Mouse (Mus musculus) lung, embryonic 14.5 days (tissue): ENCODE results near the gene Tns3. TPM values are rescaled to one million over a fixed set of nuclear protein-coding genes. Genes with fewer than 3 reads are reported as not detected.

Experiments
- ATAC-seq: fragments of 200-750 bp; cut with Nextera tagmentation; 2 replicates; pipeline ENCODE4 v1.8.0; 2017; ENCODE audit warnings: mild to moderate bottlenecking, moderate TSS enrichment, moderate library complexity; ENCODE audit not compliant: insufficient read depth
- DNase-seq: peaks from one replicate; pipeline ENCODE4 v3.0.0-alpha.2; 2015
- H3K27ac ChIP-seq: fragments of 300-500 bp; sonication (generic); 2 replicates; pipeline ENCODE4 v1.5.1; 2014; ENCODE audit warnings: low read depth, mild to moderate bottlenecking, moderate library complexity
- H3K27me3 ChIP-seq: fragments of 300-500 bp; sonication (generic); 2 replicates; pipeline ENCODE4 v1.6.1; 2014; ENCODE audit warnings: low read length, control low read depth; ENCODE audit not compliant: insufficient read depth
- H3K36me3 ChIP-seq: fragments of 300-500 bp; sonication (generic); 2 replicates; pipeline ENCODE4 v1.6.1; 2014; ENCODE audit warnings: control low read depth; ENCODE audit not compliant: insufficient read depth
- H3K4me1 ChIP-seq: fragments of 300-500 bp; sonication (generic); 2 replicates; pipeline ENCODE4 v1.6.1; 2014; ENCODE audit warnings: antibody characterized with exemption, control low read depth; ENCODE audit not compliant: insufficient read depth
- H3K4me2 ChIP-seq: fragments of 300-500 bp; sonication (generic); 2 replicates; pipeline ENCODE4 v1.6.1; 2014; ENCODE audit warnings: mild to moderate bottlenecking
- H3K4me3 ChIP-seq: fragments of 300-500 bp; sonication (generic); 2 replicates; pipeline ENCODE4 v1.5.1; 2014; ENCODE audit warnings: low read depth, low read length
- H3K9ac ChIP-seq: fragments of 300-500 bp; sonication (generic); 2 replicates; pipeline ENCODE4 v1.6.1; 2014
- H3K9me3 ChIP-seq: fragments of 300-500 bp; sonication (generic); 2 replicates; pipeline ENCODE4 v1.6.1; 2016; ENCODE audit warnings: low read depth, low read length, control low read depth
- CTCF ChIP-seq: IDR thresholded peaks from 2 replicates; pipeline ENCODE4 v1.5.1; 2016; ENCODE audit warnings: antibody characterized with exemption, low read depth
- WGBS: fragments of 180-500 bp; shearing (Covaris S2); extraction: QIAGEN DNeasy Blood & Tissue Kit; methylation state at CpG from one replicate; pipeline ENCODE4 v1.1.7; 2014; 5-methylcytosine and 5-hydroxymethylcytosine counted together
- polyA plus RNA-seq: library from polyadenylated mRNA; unstranded; fragments of >200 nt; fragmentation: Nextera tagmentation; extraction: Ambion mirVana; gene quantifications from 2 replicates; pipeline ENCODE4 v1.2.1, GENCODE M21; 2014

The Tns3 gene
- polyA plus RNA-seq, 1 experiment from 2014 or later: 41.0 TPM

- no peak overlapping the region for H3K4me2 ChIP-seq
- no peak overlapping the region for H3K4me3 ChIP-seq
- H3K9me3 ChIP-seq: no peaks in the 10 kb centered on the region
- no peaks in the 10 kb centered on the region for H3K27me3 ChIP-seq
- DNase-seq (no peak), ATAC-seq (no peak)
- no peak overlapping the region for H3K9ac ChIP-seq
- no peak overlapping the region for H3K27ac ChIP-seq
- WGBS: 82% methylated on average over 3 of the region's 3 CpGs
- TF ChIP-seq CTCF: no peak
- peaks cover 10% of the 10 kb centered on the region for H3K4me1 ChIP-seq
- H3K36me3 ChIP-seq: peaks cover 5% of the 10 kb centered on the region; the same call in 1 of the 2 replicates
These were observed 28.6 kb downstream of the Tns3 start for GRCm38 (mm10) chr11:8635778-8636177.

- Histone ChIP-seq H3K4me1 (peaks cover 5% of the 10 kb centered on the region), H3K36me3 (peaks cover 5% of the 10 kb centered on the region; the same call in 1 of the 2 replicates), H3K27ac (no peak overlapping the region), H3K4me3 (no peak overlapping the region), H3K4me2 (no peak overlapping the region), H3K9ac (no peak overlapping the region), H3K27me3 (no peaks in the 10 kb centered on the region), H3K9me3 (no peaks in the 10 kb centered on the region)
- ATAC-seq (no peak), DNase-seq (no peak)
- TF ChIP-seq CTCF: no peak
- 68% methylated on average over 7 of the region's 7 CpGs for WGBS
These were observed 29.5 kb downstream of the Tns3 start for GRCm38 (mm10) chr11:8634728-8635410.

GRCm38 (mm10) chr11:8632163-8632562 lies 32.2 kb downstream of the Tns3 start:
- Histone ChIP-seq H3K4me2 (no peak overlapping the region), H3K27ac (no peak overlapping the region), H3K9me3 (no peaks in the 10 kb centered on the region), H3K9ac (no peak overlapping the region), H3K27me3 (no peaks in the 10 kb centered on the region), H3K4me3 (no peak overlapping the region), H3K4me1 (peaks cover 15% of the 10 kb centered on the region; the same call in 1 of the 2 replicates), H3K36me3 (peaks cover 7% of the 10 kb centered on the region; the same call in 1 of the 2 replicates)
- TF ChIP-seq CTCF: no peak
- DNase-seq (peak; percentile 52), ATAC-seq (no peak)
- WGBS: 79% methylated on average over 5 of the region's 5 CpGs

- no peaks in the 10 kb centered on the region for H3K27me3 ChIP-seq
- H3K9me3 ChIP-seq: no peaks in the 10 kb centered on the region
- WGBS: 69% methylated on average over 8 of the region's 8 CpGs
- DNase-seq (no peak), ATAC-seq (no peak)
- H3K4me3 ChIP-seq: no peak overlapping the region
- H3K9ac ChIP-seq: no peak overlapping the region
- TF ChIP-seq CTCF: no peak
- H3K4me1 ChIP-seq: peaks cover 25% of the 10 kb centered on the region
- no peak overlapping the region for H3K27ac ChIP-seq
- no peak overlapping the region for H3K4me2 ChIP-seq
- H3K36me3 ChIP-seq: peaks cover 4% of the 10 kb centered on the region; the same call in 1 of the 2 replicates
These were observed 34.4 kb downstream of the Tns3 start for GRCm38 (mm10) chr11:8629862-8630390.

GRCm38 (mm10) chr11:8629326-8629725 lies 35.0 kb downstream of the Tns3 start:
- no peak overlapping the region for H3K9ac ChIP-seq
- H3K9me3 ChIP-seq: no peaks in the 10 kb centered on the region
- peaks cover 4% of the 10 kb centered on the region; the same call in 1 of the 2 replicates for H3K36me3 ChIP-seq
- H3K27me3 ChIP-seq: no peaks in the 10 kb centered on the region
- no peak overlapping the region for H3K4me2 ChIP-seq
- 82% methylated on average over 5 of the region's 5 CpGs for WGBS
- no peak overlapping the region for H3K27ac ChIP-seq
- no peak for DNase-seq
- peaks cover 25% of the 10 kb centered on the region for H3K4me1 ChIP-seq
- no peak overlapping the region for H3K4me3 ChIP-seq
- TF ChIP-seq CTCF: no peak
- no peak for ATAC-seq

GRCm38 (mm10) chr11:8628846-8629253 lies 35.5 kb downstream of the Tns3 start:
- H3K4me2 ChIP-seq: 0 out of 2 replicates have a peak overlapping the region, but pooled peaks have one; percentile 7
- DNase-seq: no peak
- H3K9me3 ChIP-seq: no peaks in the 10 kb centered on the region
- H3K4me1 ChIP-seq: peaks cover 25% of the 10 kb centered on the region
- peaks cover 4% of the 10 kb centered on the region; the same call in 1 of the 2 replicates for H3K36me3 ChIP-seq
- no peak overlapping the region for H3K4me3 ChIP-seq
- no peaks in the 10 kb centered on the region for H3K27me3 ChIP-seq
- H3K9ac ChIP-seq: no peak overlapping the region; the same call in 1 of the 2 replicates
- ATAC-seq: no peak
- no peak for TF ChIP-seq CTCF
- 46% methylated on average over 10 of the region's 10 CpGs for WGBS
- no peak overlapping the region for H3K27ac ChIP-seq

GRCm38 (mm10) chr11:8627156-8627555 lies 37.2 kb downstream of the Tns3 start:
- no peak for ATAC-seq
- H3K4me1 ChIP-seq: peaks cover 30% of the 10 kb centered on the region

More at GRCm38 (mm10) chr11:8627156-8627555, 37.2 kb downstream of the Tns3 start:
- no peak for TF ChIP-seq CTCF
- Histone ChIP-seq H3K4me3 (no peak overlapping the region), H3K4me2 (no peak overlapping the region), H3K36me3 (peaks cover 4% of the 10 kb centered on the region; the same call in 1 of the 2 replicates), H3K9me3 (no peaks in the 10 kb centered on the region), H3K27ac (no peak overlapping the region), H3K9ac (no peak overlapping the region), H3K27me3 (no peaks in the 10 kb centered on the region)
- DNase-seq: no peak
- WGBS: 76% methylated on average over 6 of the region's 6 CpGs
